In the genomic region with DNA sequence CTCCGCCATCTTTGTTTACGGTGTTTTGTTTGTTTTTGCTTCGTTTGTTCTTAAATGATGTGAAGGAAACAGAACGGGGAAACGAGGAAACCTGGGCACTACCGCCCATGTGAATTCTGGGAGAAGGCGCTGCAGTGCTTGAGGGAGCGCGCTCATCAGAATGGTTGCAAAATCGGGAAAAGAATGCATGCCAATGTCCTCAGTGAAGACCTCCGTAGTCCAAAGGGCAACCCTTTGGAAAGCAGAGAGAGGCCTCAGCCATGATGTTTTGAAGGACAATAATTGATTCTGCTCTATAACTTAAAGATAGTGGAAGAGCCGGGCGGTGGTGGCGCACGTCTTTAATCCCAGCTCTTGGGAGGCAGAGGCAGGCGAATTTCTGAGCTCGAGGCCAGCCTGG, we compare ENCODE assay signal across 12 mouse cellular contexts. TPM values are rescaled to one million over a fixed set of nuclear protein-coding genes. Genes with fewer than 3 reads are reported as not detected.
DNase-seq lines count a peak whose midpoint lies in the region; ATAC-seq and TF ChIP-seq lines count a peak whose summit lies in the region.
"Had no signal": no experiment of that assay in that cellular context is flagged by ENCODE, and none has a peak within 500 bp of the region (broad histone marks: within the 10 kb centered on the region; RNA-seq: fewer than 3 reads in every experiment).

No protein-coding gene starts in this region.

- H3K27ac ChIP-seq in gastrocnemius, adult 2 months, result no peak overlapping the region
- H3K27ac ChIP-seq in lung, embryonic 15.5 days, result no peak overlapping the region
- 0 out of 2 replicates have a peak overlapping the region, but pooled peaks have one; percentile 97 for H3K27ac ChIP-seq in intestine, embryonic 16.5 days (ENCODE audit: low read length)
- H3K27ac ChIP-seq in neural tube, embryonic 15.5 days (replicated peaks), result no peak overlapping the region
- H3K27ac ChIP-seq: neural tube, embryonic 12.5 days had no signal

- H3K27me3 ChIP-seq in lung, embryonic 15.5 days, result no peaks in the 10 kb centered on the region
- H3K27me3 ChIP-seq in intestine, embryonic 16.5 days (replicated peaks; ENCODE audit: control insufficient read depth, insufficient read depth, low read length), result no peaks in the 10 kb centered on the region
- no peaks in the 10 kb centered on the region for H3K27me3 ChIP-seq in neural tube, embryonic 15.5 days (replicated peaks)
- H3K27me3 ChIP-seq: neural tube, embryonic 12.5 days had no signal

- H3K4me1 ChIP-seq in lung, embryonic 15.5 days, result peaks cover 22% of the 10 kb centered on the region
- peaks cover 7% of the 10 kb centered on the region; the same call in 1 of the 2 replicates for H3K4me1 ChIP-seq in intestine, embryonic 16.5 days (ENCODE audit: control insufficient read depth, insufficient read depth, low read length)
- peaks cover 36% of the 10 kb centered on the region for H3K4me1 ChIP-seq in neural tube, embryonic 15.5 days

- 95% methylated on average over 17 of the region's 17 CpGs for WGBS in lung, embryonic 15.5 days
- 94% methylated on average over 17 of the region's 17 CpGs for WGBS in intestine, embryonic 16.5 days
- 95% methylated on average over 17 of the region's 17 CpGs for WGBS in neural tube, embryonic 15.5 days

- ATAC-seq in lung, embryonic 15.5 days (ENCODE audit: borderline replicate concordance, extremely low read depth, low FRiP score, low TSS enrichment), result no peak
- no peak for ATAC-seq in intestine, embryonic 16.5 days
- ATAC-seq in neural tube, embryonic 15.5 days (ENCODE audit: low FRiP score), result no peak

- intact Hi-C loops in gastrocnemius, adult 2 months (cut with DNase I), result loop anchor here (5.0 kb wide), 2 partner anchors 35 to 85 kb away; no protein-coding TSS in a partner anchor

- peak overlapping the region; percentile 84; the same call in 1 of the 2 replicates for H3K4me3 ChIP-seq in gastrocnemius, adult 2 months
- H3K4me3 ChIP-seq in lung, embryonic 15.5 days, result no peak overlapping the region; the same call in 1 of the 2 replicates
- H3K4me3 ChIP-seq in intestine, embryonic 16.5 days (ENCODE audit: low read length), result peak overlapping the region; percentile 96; the same call in 1 of the 2 replicates
- no peak overlapping the region for H3K4me3 ChIP-seq in neural tube, embryonic 15.5 days (replicated peaks)

- H3K9ac ChIP-seq in lung, embryonic 15.5 days, result no peak overlapping the region
- no peak overlapping the region for H3K9ac ChIP-seq in intestine, embryonic 16.5 days (ENCODE audit: low read depth, low read length)
- no peak overlapping the region for H3K9ac ChIP-seq in neural tube, embryonic 15.5 days (replicated peaks)
- H3K9ac ChIP-seq: neural tube, embryonic 12.5 days had no signal

- H3K4me2 ChIP-seq in lung, embryonic 15.5 days, result peak overlapping the region; percentile 82; the same call in 1 of the 2 replicates
- H3K4me2 ChIP-seq in intestine, embryonic 16.5 days (ENCODE audit: low read depth, low read length), result peak overlapping the region; percentile 60
- H3K4me2 ChIP-seq in neural tube, embryonic 15.5 days, result peak overlapping the region; percentile 80

- DNase-seq in gastrocnemius, adult 2 months, result no peak
- no peak for DNase-seq in gastrocnemius, adult 18-20 months (ENCODE audit: low spot score)
- no peak for DNase-seq in lung, adult 18-20 months
- no peak for DNase-seq in heart, adult 9 months (ENCODE audit: low spot score in 2 of 2)
- no peak for DNase-seq in layer of hippocampus, adult 9-10 months (ENCODE audit: low spot score)
- DNase-seq: cerebellum, adult 9-11 months; midbrain, embryonic 14.5 days had no signal

- no peak for TF ChIP-seq CTCF in gastrocnemius, adult 2 months (IDR thresholded peaks at IDR 0.05)

- H3K9me3 ChIP-seq in lung, embryonic 15.5 days, result no peaks in the 10 kb centered on the region
- H3K9me3 ChIP-seq in intestine, embryonic 16.5 days (ENCODE audit: control insufficient read depth, low read length), result no peaks in the 10 kb centered on the region
- H3K9me3 ChIP-seq in neural tube, embryonic 15.5 days (replicated peaks), result no peaks in the 10 kb centered on the region
- H3K9me3 ChIP-seq: neural tube, embryonic 12.5 days had no signal

- peaks cover 22% of the 10 kb centered on the region for H3K36me3 ChIP-seq in lung, embryonic 15.5 days
- peaks cover 14% of the 10 kb centered on the region for H3K36me3 ChIP-seq in intestine, embryonic 16.5 days (ENCODE audit: control insufficient read depth, insufficient read depth, low read length)
- peaks cover 22% of the 10 kb centered on the region for H3K36me3 ChIP-seq in neural tube, embryonic 15.5 days

RNA-seq across cellular contexts. Expression of a gene that starts 2.0 kb away (rescaled TPM):
- total RNA-seq in gastrocnemius, adult 2 months (2021), result 10 to 100 TPM; 11.9 to 15.8 TPM
- total RNA-seq in gastrocnemius, adult 18-20 months (2021), result 10 to 100 TPM; 11.6 to 12.1 TPM
- polyA plus RNA-seq in lung, embryonic 15.5 days (2015; fragmentation: Nextera tagmentation; extraction: Ambion mirVana), result 102 TPM in 2 replicates
- polyA plus RNA-seq in intestine, embryonic 16.5 days (2015; fragmentation: Nextera tagmentation; extraction: Ambion mirVana), result 174 and 193 TPM in 2 replicates
- 99.5 and 107 TPM in 2 replicates for polyA plus RNA-seq in neural tube, embryonic 15.5 days (2015; fragmentation: Nextera tagmentation; extraction: Ambion mirVana)

RNA-seq across cellular contexts. Expression of a gene that starts 23.5 kb away (rescaled TPM):
- under 1 TPM; 0.22 to 0.28 TPM for total RNA-seq in gastrocnemius, adult 2 months (2021)
- total RNA-seq in gastrocnemius, adult 18-20 months (2021), result under 1 TPM; 0.59 to 0.62 TPM
- polyA plus RNA-seq in lung, embryonic 15.5 days (2015; fragmentation: Nextera tagmentation; extraction: Ambion mirVana), result 23.4 and 24.8 TPM in 2 replicates
- 264 and 267 TPM in 2 replicates for polyA plus RNA-seq in intestine, embryonic 16.5 days (2015; fragmentation: Nextera tagmentation; extraction: Ambion mirVana)
- polyA plus RNA-seq in neural tube, embryonic 15.5 days (2015; fragmentation: Nextera tagmentation; extraction: Ambion mirVana), result 0.35 and 13.0 TPM in 2 replicates
- total RNA-seq: granulocyte monocyte progenitor cell, adult 5-6 weeks had no signal

RNA-seq across cellular contexts. Expression of a gene that starts 31.7 kb away (rescaled TPM):
- 100 to 1,000 TPM; 282 to 343 TPM for total RNA-seq in gastrocnemius, adult 2 months (2021)
- 100 to 1,000 TPM; 279 to 302 TPM for total RNA-seq in gastrocnemius, adult 18-20 months (2021)
- 186 and 192 TPM in 2 replicates for polyA plus RNA-seq in lung, embryonic 15.5 days (2015; fragmentation: Nextera tagmentation; extraction: Ambion mirVana)
- 247 and 268 TPM in 2 replicates for polyA plus RNA-seq in intestine, embryonic 16.5 days (2015; fragmentation: Nextera tagmentation; extraction: Ambion mirVana)
- polyA plus RNA-seq in neural tube, embryonic 15.5 days (2015; fragmentation: Nextera tagmentation; extraction: Ambion mirVana), result 181 and 191 TPM in 2 replicates

RNA-seq across cellular contexts. Expression of a gene that starts 42.8 kb away (rescaled TPM):
- total RNA-seq in gastrocnemius, adult 2 months (2021), result 1 to 10 TPM; 4.5 to 5.3 TPM
- total RNA-seq in gastrocnemius, adult 18-20 months (2021), result 10 to 100 TPM in 1 of 2 experiments, 1 to 10 TPM in 1; 6.0 to 10.8 TPM
- 4.5 and 4.7 TPM in 2 replicates for polyA plus RNA-seq in lung, embryonic 15.5 days (2015; fragmentation: Nextera tagmentation; extraction: Ambion mirVana)
- polyA plus RNA-seq in intestine, embryonic 16.5 days (2015; fragmentation: Nextera tagmentation; extraction: Ambion mirVana), result 10.6 and 11.7 TPM in 2 replicates
- polyA plus RNA-seq in neural tube, embryonic 15.5 days (2015; fragmentation: Nextera tagmentation; extraction: Ambion mirVana), result 0.15 and 1.4 TPM in 2 replicates
- total RNA-seq: granulocyte monocyte progenitor cell, adult 5-6 weeks had no signal

Comparison
In these comparisons a context has a peak if more than half of its experiments do, and no peak if none do; other contexts are left out.
1. H3K4me3 ChIP-seq: peak in gastrocnemius, adult 2 months (single experiment) and intestine, embryonic 16.5 days (single experiment); none in lung, embryonic 15.5 days (single experiment) and neural tube, embryonic 15.5 days (single experiment).
2. Peak in every context shown above with its lines, with median percentiles within 50 percentile points of each other: H3K4me2 ChIP-seq.